Mouse (Mus musculus) E14TG2a.4 (cell line): Measurements from ENCODE around the gene Prrxl1.

Source experiments
- CTCF ChIP-seq: conservative IDR thresholded peaks from 2 replicates; pipeline ENCODE4 v1.5.1; 2014; ENCODE audit warnings: low read length
- NANOG ChIP-seq: IDR thresholded peaks from 2 replicates; pipeline ENCODE4 v1.6.1; 2014; ENCODE audit warnings: borderline replicate concordance, low read length, mixed read lengths

GRCm38 (mm10) chr14:32663099-32663498 is 63.9 kb downstream of the Prrxl1 start:
- TF ChIP-seq CTCF (no peak), NANOG (no peak)
